Mouse (Mus musculus): ENCODE data around the gene Nfkbia. TPM values are rescaled to one million over a fixed set of nuclear protein-coding genes. Genes with fewer than 3 reads are reported as not detected.
A peak's percentile ranks its signal among the peaks of the same experiment; 100 is the strongest.

Nfkbia gene
- total RNA-seq, 2 experiments from 2014 or later, result 40.8 to 42.7 TPM

- intact Hi-C loops (cut with DNase I), result loop anchor here (1.0 to 2.0 kb wide), 2 partner anchors 15 to 45 kb away; partner anchors contain the start of gene Nfkbia
- no peak for DNase-seq (ENCODE audit: low spot score)
These were observed 45.1 kb downstream of the Nfkbia start for GRCm38 (mm10) chr12:55447396-55447760.

GRCm38 (mm10) chr12:55446746-55447395 lies 45.6 kb downstream of the Nfkbia start:
- DNase-seq (ENCODE audit: low spot score), result peak; percentile 83
- intact Hi-C loops (cut with DNase I), result loop anchor here (1.0 to 2.0 kb wide), 2 partner anchors 16 to 45 kb away; partner anchors contain the start of gene Nfkbia

GRCm38 (mm10) chr12:55446366-55446745 lies 46.1 kb downstream of the Nfkbia start:
- no peak for DNase-seq (ENCODE audit: low spot score)
- intact Hi-C loops (cut with DNase I), result loop anchor here (2.0 kb wide), 1 partner anchor 16 kb away; no protein-coding TSS in a partner anchor

GRCm38 (mm10) chr12:55445583-55445982 lies 46.9 kb downstream of the Nfkbia start:
- DNase-seq (ENCODE audit: low spot score), result no peak
- intact Hi-C loops (cut with DNase I), result no loop called here

GRCm38 (mm10) chr12:55444031-55444451 lies 48.4 kb downstream of the Nfkbia start:
- intact Hi-C loops (cut with DNase I), result no loop called here
- no peak for DNase-seq (ENCODE audit: low spot score)

GRCm38 (mm10) chr12:55442861-55443850 lies 49.3 kb downstream of the Nfkbia start:
- intact Hi-C loops (cut with DNase I), result no loop called here
- DNase-seq (ENCODE audit: low spot score), result peak; percentile 74

- intact Hi-C loops (cut with DNase I), result no loop called here
These were observed 50.2 kb downstream of the Nfkbia start for GRCm38 (mm10) chr12:55442245-55442644.

GRCm38 (mm10) chr12:55440416-55440815 lies 52.0 kb downstream of the Nfkbia start:
- DNase-seq (ENCODE audit: low spot score), result no peak
- intact Hi-C loops (cut with DNase I), result no loop called here

More at GRCm38 (mm10) chr12:55442245-55442644, 50.2 kb downstream of the Nfkbia start:
- DNase-seq (ENCODE audit: low spot score), result no peak

Other genes starting within 250 kb of the Nfkbia start
- 1 to 10 TPM; 9.1 to 9.5 TPM for gene 1110008L16Rik, start 193.1 kb downstream of the Nfkbia start, total RNA-seq (2021)
- 1 to 10 TPM; 8.3 to 9.3 TPM for gene Ppp2r3c, start 189.6 kb downstream of the Nfkbia start, total RNA-seq (2021)
- 100 to 1,000 TPM; 150 to 157 TPM for gene Psma6, start 108.4 kb downstream of the Nfkbia start, total RNA-seq (2021)
- not detected for gene Aldoart2, start 72.6 kb upstream of the Nfkbia start, total RNA-seq (2021)
- not detected for gene Insm2, start 106.8 kb upstream of the Nfkbia start, total RNA-seq (2021)